Mouse (Mus musculus) B cell, adult 2 months (primary cell): Measurements from ENCODE around the gene Adora2a.
"Not testable (repeated sequence)": the region's sequence is repeated elsewhere in the genome, so short reads cannot be mapped to it uniquely, and the experiment has no call there.

Source experiments
- DNase-seq, 2 experiments: peaks; one replicate each; pipeline ENCODE4 v3.0.0; 2022

Adora2a gene

DNA sequence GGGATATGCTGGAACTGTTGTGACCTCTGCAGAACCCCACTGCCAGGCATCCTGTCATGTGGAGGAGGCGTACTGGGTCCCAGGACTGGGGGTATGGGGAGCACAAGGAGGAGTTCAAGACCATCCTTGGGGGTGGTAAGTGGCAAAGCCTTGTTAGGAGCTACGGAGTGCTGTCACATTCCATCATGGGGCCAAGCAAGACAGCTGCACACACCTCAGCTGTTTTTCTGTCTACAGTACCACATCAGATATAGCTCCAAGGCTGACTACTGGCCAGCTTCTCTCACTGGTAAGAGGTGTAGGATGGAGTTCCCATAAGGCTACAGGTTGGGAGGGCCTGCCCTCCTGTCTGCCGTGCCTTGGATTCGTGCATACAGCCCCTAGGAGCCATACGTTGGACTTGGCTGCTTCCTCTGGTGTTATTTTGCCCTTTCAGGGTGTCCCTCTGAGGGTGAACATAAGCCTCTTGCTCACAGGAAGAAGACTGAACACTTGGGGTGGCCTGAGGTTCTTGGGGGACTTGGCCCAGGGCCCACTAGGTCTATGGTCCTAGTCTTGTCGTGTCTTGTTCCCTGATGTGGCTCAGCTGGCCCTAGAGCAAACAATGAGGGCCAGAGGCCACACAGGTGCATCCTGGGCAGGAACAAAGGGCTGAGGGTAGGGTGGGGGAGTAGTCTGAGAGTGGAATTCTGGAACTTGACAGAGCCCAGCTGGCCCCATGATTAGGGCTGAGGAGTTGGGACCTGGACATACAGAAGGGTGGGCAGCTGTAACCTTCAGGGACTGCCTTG lies 2.3 kb upstream of the Adora2a start:
- no peak for DNase-seq

GRCm38 (mm10) chr10:75315756-75316155 lies 921 bp upstream of the Adora2a start:
- no peak for DNase-seq

DNA sequence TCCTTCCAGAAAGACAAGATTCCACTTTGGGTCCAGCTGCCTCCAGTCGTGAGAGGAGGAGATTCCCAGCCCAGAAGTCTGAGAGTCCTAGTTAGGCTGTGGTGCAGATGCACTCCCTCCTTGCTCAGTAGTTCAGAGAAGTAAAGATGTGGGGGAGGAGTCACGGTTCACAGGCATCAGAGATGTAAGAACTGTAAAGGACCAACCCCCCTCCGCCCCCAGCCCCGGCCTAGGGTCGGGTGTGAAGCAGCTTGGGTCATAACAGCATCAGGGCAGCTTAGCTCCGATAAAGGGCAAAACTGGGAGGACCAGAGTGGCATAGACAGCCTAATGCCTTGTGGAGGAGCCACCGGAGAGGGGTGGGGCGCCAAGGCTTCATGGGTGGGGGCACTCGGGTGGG lies 205 bp upstream of the Adora2a start:
- DNase-seq = peak; percentile 48 to 50

DNA sequence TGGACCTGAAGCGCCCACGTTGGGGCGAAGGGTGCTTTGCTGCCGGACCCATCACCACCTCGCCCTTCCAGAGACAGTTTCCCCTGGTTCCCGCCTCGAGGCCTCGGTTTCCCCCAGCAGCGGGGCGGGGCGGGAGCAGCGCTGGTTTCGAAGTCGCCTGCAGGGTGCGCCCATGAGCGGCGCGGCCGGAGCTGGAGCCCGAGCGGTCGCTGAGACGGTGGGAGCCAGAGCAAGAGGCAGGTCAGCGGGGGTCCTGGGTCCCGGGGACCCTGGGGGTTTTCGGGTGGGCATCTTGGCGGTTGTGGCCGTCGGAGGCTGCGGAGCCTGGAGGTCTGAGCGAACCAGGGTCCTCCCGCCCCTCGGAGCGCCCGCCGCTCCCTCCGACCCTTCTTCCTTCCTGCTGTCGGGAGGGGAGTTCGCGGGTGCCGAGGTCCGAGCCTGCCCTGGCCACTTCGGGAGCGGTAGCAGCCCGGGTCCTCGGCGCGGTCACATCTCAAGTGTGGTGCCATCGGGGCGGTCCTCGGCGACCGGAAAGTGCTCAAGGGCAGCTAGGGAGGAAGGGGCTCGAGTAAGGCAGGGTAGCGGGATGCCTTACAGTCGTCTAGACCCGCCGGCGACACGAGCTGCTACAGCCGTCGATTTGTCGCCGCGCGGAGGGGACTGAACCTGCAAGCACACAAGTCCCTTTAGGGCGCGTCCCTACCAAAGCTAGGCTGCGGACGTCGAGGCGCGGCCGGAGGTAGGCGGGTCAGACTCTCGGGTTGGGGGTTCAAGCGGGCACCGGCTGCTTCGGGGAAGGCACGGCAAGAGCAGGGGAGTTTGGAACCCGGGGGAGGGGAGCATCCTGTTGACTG lies 458 bp downstream of the Adora2a start:
- peak; percentile 84 to 86 for DNase-seq

DNA sequence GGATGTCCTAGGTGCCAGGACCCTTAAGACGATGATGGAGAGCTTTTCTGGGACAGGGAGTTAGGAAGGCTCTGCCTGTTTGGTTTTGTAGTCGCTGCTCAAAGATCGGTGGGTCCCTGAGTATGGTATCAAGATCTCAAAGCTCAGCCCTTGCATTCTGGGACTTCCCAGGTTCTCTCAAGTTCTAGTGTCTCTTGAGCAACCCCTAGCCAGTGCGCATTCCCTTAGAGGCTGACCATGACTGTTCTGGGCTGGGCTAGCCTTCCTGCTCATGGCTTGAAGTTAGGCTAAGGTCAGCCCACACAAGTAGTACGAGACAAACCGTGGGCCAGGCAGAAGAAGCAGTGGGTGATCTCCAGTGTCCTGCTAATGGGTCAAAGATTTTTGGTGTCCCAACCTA lies 1.5 kb downstream of the Adora2a start:
- DNase-seq = no peak

DNA sequence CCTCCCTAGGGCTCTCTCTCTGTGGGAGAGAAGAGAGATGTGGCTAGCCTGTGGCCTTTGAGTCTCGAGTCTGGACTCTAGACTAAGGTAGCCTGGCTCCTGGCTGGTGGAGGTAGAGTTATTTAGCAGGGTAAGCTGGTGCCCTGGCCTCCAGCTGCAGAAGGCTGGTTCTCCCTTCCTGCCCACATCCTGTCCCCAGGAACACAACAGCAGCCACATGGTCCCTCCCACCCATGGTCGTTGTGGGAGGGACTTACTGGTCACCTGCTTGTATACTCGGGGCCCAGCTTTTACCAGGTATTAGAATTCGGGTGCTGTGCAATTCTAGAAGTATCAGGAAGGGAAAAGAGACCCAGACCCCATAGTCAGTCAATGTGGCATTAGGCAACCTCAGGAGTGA lies 3.6 kb downstream of the Adora2a start:
- peak; percentile 54 to 56 for DNase-seq

- DNase-seq = no peak
Measured at GRCm38 (mm10) chr10:75322966-75323365, 6.3 kb downstream of the Adora2a start.

DNA sequence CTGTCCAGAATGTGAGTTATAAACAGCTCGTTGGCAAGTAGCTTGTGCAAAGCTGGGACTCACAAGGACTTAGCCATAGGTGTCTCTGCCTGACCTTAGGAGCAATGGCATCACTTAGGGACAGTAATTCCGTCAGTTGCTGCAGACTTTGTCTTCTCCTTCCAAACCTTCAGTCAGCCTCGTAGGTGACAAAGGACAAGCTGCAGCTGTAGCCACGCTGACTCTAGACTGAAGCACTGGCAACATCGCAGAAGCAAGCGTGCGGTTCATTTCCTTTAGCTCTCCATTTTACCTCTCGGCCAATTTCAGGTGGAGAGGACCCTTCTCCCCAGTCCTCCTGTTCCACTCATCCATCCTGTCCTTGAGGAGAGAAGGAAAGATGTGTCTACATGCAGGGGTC lies 7.3 kb downstream of the Adora2a start:
- DNase-seq = no peak

DNA sequence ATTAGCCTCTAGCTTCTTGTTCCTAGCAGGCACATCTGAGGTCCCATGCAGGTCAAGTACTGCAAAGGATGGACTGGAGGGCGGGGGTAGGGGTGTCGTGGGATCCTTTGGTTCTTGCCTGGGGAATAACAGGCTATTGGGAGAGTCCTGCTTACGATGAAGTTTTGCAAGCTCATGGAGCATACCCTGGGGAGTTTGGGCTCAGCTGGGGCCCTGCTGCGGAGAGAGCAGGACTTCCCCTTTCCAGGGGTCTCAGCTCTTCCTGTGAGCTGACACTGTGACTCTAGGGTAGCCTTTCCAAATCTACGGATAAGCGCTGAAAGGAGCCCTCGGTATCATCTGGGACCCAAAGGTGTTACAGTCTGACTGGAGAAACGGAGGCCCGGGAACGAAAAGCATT lies 7.7 kb downstream of the Adora2a start:
- peak in 1 of 2 experiments; percentile 39 for DNase-seq

GRCm38 (mm10) chr10:75325821-75326220 lies 9.1 kb downstream of the Adora2a start:
- DNase-seq = no peak

- DNase-seq = peak; percentile 84 to 90
Measured at GRCm38 (mm10) chr10:75326553-75326952, 9.9 kb downstream of the Adora2a start.

DNA sequence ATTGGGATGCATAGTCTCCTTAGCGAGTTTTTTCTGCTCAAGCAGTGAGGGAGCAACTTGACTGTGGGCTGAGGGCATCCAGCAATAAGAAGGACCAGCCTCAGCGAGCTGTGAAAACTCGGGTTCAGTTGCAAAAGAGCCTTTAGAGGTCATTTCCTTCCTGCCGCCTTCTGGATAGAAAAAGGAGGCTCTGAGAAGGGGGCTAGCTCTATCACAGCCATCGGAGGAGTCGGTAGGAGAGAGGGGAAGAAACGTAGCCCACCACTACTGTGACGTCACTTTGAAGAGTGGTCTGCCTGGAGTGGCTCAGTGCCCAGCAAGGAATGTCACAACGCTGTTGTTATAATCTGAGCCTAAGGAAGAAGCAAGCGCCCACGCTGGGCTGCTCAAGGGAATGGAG lies 10.4 kb downstream of the Adora2a start:
- DNase-seq = no peak

- no peak for DNase-seq
Measured at GRCm38 (mm10) chr10:75328201-75328704, 11.6 kb downstream of the Adora2a start.

DNA sequence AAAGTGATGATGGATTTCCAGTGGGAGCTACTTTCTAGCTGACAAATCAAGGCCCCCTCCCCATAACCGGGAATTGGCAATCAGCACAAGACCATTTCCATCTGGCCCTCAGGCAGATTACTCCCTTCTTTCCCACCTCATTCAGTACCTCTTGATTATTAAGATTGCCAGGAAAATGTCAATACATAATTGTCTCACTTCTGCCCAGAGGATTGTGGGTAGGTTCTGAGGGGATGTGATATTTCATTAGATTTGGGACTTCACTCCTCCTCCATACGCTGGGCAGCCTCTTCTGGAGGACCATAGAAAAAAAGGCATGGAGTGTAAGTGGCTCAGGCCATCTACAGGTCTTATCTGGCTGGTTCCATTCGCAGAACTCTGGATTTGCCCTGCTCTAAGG lies 15.6 kb downstream of the Adora2a start:
- no peak for DNase-seq

DNA sequence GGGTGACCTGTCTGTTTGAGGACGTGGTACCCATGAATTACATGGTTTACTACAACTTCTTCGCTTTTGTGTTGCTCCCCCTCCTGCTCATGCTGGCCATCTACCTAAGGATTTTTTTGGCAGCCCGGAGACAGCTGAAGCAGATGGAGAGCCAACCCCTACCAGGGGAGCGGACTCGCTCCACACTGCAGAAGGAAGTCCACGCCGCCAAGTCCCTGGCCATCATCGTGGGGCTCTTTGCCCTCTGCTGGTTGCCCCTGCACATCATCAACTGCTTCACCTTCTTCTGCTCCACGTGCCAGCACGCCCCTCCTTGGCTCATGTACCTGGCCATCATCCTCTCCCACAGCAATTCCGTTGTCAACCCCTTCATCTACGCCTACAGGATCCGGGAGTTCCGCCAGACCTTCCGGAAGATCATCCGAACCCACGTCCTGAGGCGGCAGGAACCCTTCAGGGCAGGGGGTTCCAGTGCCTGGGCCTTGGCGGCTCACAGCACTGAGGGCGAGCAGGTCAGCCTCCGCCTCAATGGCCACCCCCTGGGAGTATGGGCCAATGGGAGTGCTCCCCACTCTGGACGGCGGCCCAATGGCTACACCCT lies 16.6 kb downstream of the Adora2a start:
- DNase-seq = no peak

GRCm38 (mm10) chr10:75334175-75334574 lies 17.5 kb downstream of the Adora2a start:
- DNase-seq = no peak

- DNase-seq = no peak
Measured at GRCm38 (mm10) chr10:75335075-75335474, 18.4 kb downstream of the Adora2a start.

GRCm38 (mm10) chr10:75337231-75337630 lies 20.6 kb downstream of the Adora2a start:
- no peak for DNase-seq

- DNase-seq = no peak
Measured at GRCm38 (mm10) chr10:75338852-75339251, 22.2 kb downstream of the Adora2a start.

DNA sequence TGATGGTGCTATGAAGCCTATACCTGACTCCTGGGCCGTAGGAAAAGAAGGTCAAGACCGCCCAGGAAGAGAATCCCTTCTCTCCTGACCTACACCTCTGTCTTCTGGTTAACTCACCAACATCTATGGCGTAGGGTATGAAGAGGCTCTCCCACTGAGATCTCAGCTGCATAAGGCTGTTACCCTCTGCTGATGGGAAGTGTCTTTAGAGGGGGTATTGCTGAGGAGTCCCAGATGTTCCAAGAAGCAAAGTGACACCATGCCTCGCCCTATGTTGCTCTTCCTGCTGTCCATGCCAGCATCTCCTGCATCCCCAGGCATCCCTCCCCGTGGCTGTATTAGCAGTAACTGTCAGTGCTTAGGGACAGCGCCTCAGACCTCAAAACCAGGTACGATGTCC lies 22.7 kb downstream of the Adora2a start:
- DNase-seq = no peak

- no peak for DNase-seq
Measured at GRCm38 (mm10) chr10:75341936-75342335, 25.3 kb downstream of the Adora2a start.

GRCm38 (mm10) chr10:75344563-75344962 lies 27.9 kb downstream of the Adora2a start:
- DNase-seq = not testable (repeated sequence)

DNA sequence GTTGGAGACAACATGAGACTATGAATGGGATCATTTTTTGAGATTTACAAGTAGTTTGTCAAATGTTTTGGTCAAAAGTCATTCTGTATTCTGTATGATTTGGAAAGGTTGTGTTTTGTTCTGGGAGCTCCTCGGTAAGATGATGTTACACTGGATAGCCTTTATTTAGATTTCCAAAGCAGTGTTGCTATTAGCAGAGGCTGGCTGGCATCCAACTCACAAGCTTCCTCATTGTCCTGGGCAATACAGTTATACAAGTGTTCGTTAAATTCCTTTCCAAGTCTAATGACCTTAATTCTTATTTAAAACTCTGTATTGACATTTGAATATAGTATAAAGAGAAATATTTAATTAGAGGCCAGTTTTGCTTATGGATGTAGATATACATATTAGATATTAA lies 28.6 kb downstream of the Adora2a start:
- no peak for DNase-seq
